Mouse (Mus musculus): ENCODE measurements around the gene Rrm1.
"Not testable (repeated sequence)": the region's sequence is repeated elsewhere in the genome, so short reads cannot be mapped to it uniquely, and the experiment has no call there.

Gene Rrm1

GRCm38 (mm10) chr7:102441657-102442391, at the start of gene Rrm1:
Gene Rrm1 (plus strand): TSS chr7:102441695.
- DNase-seq (ENCODE audit: low spot score in 2 of 2): peak; percentile 87 to 96

DNA sequence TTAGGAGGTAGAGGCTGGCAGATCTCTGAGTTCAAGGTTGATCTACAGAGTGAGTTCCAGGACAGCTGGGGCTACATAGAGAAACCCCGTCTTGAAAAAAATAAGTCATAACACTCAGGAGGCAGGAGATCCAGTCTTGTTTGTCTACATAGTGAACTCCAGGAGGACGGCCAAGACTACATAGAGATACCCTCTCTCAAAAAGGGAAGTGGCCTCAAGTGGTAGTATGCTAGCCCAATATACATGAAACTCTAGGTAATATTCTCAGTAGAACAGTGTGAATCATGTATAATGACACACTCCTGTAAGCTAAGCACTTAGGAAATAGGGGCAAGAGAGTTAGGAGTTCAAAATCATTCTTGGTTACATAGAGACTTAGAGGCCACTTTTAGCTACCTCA, 47.6 kb upstream of the Rrm1 start:
- DNase-seq (ENCODE audit: low spot score in 2 of 2): no peak

DNA sequence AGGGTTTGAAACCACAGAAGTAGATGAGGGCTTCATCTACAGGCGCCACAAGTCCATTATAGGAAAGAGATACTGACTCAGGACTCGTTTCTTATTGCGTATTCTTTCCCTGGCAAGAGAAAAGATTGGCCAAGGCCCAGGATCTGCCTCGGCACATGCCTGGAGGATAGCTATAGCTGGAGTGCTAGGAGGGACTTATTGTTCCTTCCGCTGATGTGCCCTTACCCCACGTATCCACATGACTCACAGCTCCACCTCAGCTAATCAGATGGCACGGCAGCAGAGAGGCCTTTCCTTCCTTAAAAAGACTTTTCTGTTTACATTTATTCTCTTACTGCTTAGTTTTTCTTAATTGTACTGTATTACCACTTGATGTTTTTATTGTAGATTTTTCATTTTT, 45.6 kb upstream of the Rrm1 start:
- no peak for DNase-seq (ENCODE audit: low spot score in 2 of 2)

DNA sequence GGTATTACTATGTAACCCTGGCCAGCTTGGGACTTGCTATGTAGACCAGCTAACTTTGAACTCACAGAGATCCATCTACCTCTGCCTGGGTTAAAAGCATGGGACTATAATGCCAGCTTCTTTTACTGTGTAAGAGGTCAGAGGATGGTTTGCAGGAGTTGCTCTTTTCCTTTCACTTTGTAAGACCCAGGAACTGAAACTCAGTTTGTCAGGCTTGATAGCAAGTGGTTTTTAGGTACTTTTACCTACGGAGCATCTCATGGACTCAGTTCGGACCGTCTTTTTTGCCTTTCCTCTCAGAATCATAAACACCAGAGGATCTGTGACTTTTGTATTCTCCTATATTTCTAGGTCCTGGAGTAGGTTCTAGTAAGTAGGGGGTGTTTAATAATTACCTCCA, 45.2 kb upstream of the Rrm1 start:
- DNase-seq (ENCODE audit: low spot score in 2 of 2): no peak

- no peak for DNase-seq (ENCODE audit: low spot score in 2 of 2)
Measured at GRCm38 (mm10) chr7:102399180-102399731, 42.2 kb upstream of the Rrm1 start.

DNA sequence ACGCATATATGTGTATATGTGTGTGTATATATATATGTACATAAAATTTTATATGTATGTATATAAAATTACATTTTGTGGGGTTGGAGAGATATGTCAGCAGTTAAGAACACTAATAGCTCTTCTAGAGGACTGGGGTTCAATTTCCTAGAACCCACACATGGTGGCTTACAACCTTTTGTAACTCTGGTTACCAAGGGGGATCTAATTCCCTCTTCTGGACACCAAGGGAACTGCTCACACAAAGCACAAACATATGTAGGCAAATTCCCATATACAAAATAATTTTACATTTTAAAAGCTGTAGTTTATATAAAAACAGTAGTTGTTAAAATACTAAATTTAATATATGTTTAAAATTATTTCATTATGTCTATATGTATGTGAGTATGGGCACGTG, 37.4 kb upstream of the Rrm1 start:
- DNase-seq (ENCODE audit: low spot score in 2 of 2): no peak

GRCm38 (mm10) chr7:102407440-102407839, 34.1 kb upstream of the Rrm1 start:
- no peak for DNase-seq (ENCODE audit: low spot score in 2 of 2)

DNA sequence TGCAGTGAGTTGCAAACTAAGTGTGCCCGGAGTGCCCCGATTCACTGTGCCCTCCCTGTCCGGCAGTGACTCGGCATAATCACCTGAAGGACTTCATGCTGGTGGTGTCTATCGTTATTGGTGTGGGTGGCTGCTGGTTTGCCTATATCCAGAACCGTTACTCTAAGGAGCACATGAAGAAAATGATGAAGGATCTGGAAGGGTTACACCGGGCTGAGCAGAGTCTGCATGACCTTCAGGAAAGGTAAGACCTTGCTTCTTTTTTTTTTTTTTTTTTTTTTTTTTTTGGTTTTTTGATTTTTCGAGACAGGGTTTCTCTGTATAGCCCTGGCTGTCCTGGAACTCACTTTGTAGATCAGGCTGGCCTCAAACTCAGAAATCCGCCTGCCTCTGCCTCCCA, 26.2 kb upstream of the Rrm1 start:
- DNase-seq (ENCODE audit: low spot score in 2 of 2): not testable (repeated sequence)

- DNase-seq (ENCODE audit: low spot score in 2 of 2): no peak
Measured at GRCm38 (mm10) chr7:102415841-102416240, 25.7 kb upstream of the Rrm1 start.

DNA sequence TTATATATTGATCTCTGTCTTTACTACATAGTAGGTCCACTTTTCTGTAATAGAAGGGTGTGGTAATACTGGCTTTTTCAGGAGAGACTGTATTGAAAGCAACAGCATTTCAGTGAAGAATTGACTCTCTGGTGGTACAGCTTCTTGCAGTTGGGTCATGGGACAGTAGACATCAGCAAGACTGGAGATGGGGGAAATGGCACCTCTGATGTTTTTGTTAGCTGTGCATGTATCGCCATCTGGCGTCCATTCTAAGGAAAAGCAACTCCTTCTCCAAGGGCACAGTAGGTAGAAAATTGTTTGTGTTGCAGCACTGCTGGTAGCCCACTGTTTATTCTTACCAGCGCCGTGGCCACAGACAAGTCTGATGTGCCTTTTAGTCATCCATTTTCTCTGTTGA, 24.1 kb upstream of the Rrm1 start:
- DNase-seq (ENCODE audit: low spot score in 2 of 2): peak; percentile 10 to 24

DNA sequence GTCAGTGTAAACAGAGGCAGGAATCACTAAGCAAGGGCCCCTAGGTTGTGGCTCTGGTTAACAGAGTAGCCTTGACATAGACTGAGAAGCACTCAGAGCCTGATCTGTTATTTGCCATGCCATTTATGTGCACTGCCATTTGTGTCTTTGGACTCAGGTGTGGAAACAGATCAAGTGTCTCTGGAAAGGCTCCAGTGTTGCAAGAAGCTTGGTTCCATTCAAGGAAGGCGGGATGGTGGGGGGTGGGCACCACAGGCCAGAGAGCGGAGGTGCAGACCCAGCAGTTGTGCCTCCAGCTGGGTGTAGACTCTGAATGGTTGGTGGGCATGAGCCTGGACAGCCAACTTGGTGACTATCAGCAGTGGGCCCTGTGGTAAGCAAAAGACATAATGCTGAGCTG, 19.5 kb upstream of the Rrm1 start:
- DNase-seq (ENCODE audit: low spot score in 2 of 2): no peak

- DNase-seq (ENCODE audit: low spot score in 2 of 2): no peak
Measured at GRCm38 (mm10) chr7:102425933-102426685, 15.4 kb upstream of the Rrm1 start.

DNA sequence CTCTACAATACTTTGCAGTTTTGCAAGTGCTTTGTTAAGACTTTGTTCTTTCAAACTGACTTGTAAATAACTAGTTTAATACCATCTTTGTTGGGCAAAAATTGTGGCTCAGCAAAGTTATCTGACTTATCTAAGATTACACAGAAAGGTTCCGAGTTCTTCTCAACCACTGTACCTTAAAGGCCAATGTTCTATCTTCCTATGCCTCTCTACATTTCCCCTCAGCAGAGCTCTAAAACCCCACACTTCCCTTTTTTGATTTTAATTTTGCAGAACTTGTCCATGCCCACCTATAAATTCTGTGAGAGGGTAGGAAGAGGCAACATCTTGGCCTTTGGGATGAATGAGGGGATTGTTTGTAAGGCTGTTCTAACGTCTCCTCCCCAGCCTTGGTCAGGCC, 7.2 kb upstream of the Rrm1 start:
- DNase-seq (ENCODE audit: low spot score in 2 of 2): no peak

DNA sequence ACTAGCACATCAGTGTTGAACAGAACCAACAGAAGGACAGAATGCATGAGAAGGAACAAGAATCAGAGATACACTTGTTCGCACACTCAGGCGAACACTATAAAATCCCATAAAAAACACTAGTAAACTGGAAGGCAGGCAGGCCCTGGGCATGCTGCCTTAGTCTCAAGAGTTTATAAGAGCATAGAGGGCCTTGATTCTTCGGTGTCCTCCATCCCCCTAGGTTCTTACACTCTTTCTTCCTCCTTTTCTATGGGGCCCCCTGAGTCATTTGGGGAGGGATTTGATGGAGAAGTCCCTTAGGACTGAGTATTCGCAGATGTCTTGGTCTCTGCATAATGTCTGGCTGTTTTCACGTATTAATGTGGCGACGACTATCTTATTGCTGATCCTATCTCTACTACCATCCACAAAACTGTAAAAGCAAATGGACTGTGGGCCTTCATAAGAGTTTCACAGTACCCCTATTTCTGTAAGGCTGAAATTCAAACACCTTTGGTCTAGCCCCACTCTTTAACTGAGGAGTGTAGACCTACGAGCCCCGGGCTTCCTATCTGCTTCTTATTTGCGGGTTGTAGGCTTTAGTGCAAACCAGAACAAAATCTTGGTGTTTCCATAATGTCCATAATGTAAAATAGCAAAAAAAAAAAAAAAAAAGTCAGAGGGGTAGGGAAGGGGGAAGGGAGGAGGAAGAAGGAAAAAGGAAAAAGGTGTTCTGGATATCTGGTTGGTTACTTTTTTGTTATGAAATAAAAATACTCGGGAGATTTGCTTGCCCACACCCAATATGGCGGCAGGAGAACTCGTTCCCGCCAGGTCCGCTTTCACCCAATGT, 456 bp upstream of the Rrm1 start:
- DNase-seq (ENCODE audit: low spot score in 2 of 2): no peak

DNA sequence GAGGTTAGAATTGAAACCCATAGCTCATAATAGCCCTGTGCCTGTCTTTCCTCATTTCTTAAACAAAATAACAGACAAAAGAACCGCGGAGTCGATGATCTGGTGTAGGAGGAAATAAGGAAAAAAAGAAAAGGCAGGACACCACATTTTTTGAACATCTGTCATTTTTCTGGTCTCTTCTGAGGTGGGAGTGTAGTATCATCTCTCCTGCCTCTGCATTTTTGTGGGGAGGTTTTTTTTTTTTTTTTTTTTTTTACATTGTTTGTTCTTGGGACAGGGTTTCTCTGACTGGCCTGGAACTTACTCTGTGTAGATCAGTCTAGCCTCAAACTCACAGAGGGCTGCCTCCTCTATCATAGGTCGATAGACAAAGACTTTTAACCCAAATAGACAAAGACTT, 937 bp downstream of the Rrm1 start:
- DNase-seq (ENCODE audit: low spot score in 2 of 2): no peak

DNA sequence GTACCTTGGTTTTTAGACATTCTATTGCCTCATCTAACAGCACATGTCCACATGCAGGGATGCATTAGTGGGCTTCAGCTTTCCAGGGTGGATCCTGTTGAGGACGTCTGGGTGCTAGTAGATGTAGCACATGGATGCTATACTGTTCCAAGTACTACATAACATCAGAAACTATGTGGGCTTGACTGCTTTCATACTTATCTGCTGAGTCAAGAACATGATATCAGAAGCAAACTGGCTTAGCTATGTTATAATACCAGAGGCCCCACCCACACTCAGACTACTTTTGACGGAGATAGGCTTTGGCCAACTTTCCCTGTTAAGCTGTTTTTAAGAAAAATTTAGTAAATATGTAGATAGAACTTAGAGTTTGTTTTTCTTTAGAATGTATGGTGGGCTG, 2.8 kb downstream of the Rrm1 start:
- no peak for DNase-seq (ENCODE audit: low spot score in 2 of 2)

GRCm38 (mm10) chr7:102446438-102446837, 4.9 kb downstream of the Rrm1 start:
- no peak for DNase-seq (ENCODE audit: low spot score in 2 of 2)

GRCm38 (mm10) chr7:102458618-102459380, 17.3 kb downstream of the Rrm1 start:
- DNase-seq (ENCODE audit: low spot score in 2 of 2): no peak

- DNase-seq (ENCODE audit: low spot score in 2 of 2): no peak
Measured at GRCm38 (mm10) chr7:102467566-102467965, 26.1 kb downstream of the Rrm1 start.

DNA sequence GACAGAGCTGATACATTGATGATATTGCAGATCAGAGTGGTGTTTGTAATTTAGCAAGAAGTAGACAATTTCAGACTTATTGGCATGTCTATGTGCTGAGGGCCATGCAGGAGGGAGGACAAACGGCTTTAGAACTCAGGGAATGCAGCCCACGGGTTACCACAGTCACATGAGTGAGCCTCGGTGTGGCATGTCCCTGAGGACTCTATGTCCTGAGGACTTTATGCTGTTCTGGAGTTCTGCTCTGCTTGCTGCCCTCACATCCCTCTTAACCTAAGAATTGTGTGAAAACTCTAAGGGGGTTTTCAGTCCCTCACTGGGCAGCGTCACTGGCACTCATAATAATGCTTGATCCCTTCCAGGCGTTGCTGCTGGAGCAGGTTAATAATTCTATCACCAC, 31.2 kb downstream of the Rrm1 start:
- DNase-seq (ENCODE audit: low spot score in 2 of 2): no peak

- DNase-seq (ENCODE audit: low spot score in 2 of 2): no peak
Measured at GRCm38 (mm10) chr7:102476601-102477000, 35.1 kb downstream of the Rrm1 start.

Data from frontal cortex, postnatal 25 days (tissue).